Mouse (Mus musculus) ES-Bruce4 (cell line): Measurements from ENCODE around the gene Sept8. TPM values are rescaled to one million over a fixed set of nuclear protein-coding genes. Genes with fewer than 3 reads are reported as not detected.
"Not testable (repeated sequence)": the region's sequence is repeated elsewhere in the genome, so short reads cannot be mapped to it uniquely, and the experiment has no call there.

ENCODE experiments used
- H3K27ac ChIP-seq: 2 replicates; pipeline ENCODE4 v1.5.1; 2012; ENCODE audit warnings: low read length, inconsistent platforms; ENCODE audit not compliant: insufficient read depth
- H3K27me3 ChIP-seq: 2 replicates; pipeline ENCODE4 v1.6.1; 2012; ENCODE audit warnings: mild to moderate bottlenecking, low read length, inconsistent platforms; ENCODE audit not compliant: control insufficient read depth, poor library complexity, insufficient read depth, severe bottlenecking
- H3K36me3 ChIP-seq: 2 replicates; pipeline ENCODE4 v1.6.1; 2012; ENCODE audit warnings: inconsistent platforms, mild to moderate bottlenecking, low read length, moderate library complexity; ENCODE audit not compliant: control insufficient read depth, poor library complexity, insufficient read depth, severe bottlenecking
- H3K4me1 ChIP-seq: one replicate; pipeline ENCODE4 v1.8.1; 2011; ENCODE audit warnings: low read length; ENCODE audit not compliant: control insufficient read depth, insufficient read depth
- H3K4me3 ChIP-seq: 2 replicates; pipeline ENCODE4 v1.5.1; 2011; ENCODE audit warnings: low read depth, mild to moderate bottlenecking, low read length
- H3K9ac ChIP-seq: 2 replicates; pipeline ENCODE4 v1.6.1; 2012; ENCODE audit warnings: low read depth, mild to moderate bottlenecking, inconsistent platforms; ENCODE audit not compliant: poor library complexity, severe bottlenecking
- H3K9me3 ChIP-seq: replicated peaks from 2 replicates; pipeline ENCODE4 v1.6.1; 2012; ENCODE audit warnings: mild to moderate bottlenecking, low read length, inconsistent platforms; ENCODE audit not compliant: control insufficient read depth, poor library complexity, insufficient read depth, severe bottlenecking
- CTCF ChIP-seq: IDR thresholded peaks from one replicate; pipeline ENCODE4 v1.8.1; 2011; ENCODE audit warnings: low read depth, low read length
- EP300 ChIP-seq: IDR thresholded peaks from 2 replicates; pipeline ENCODE4 v1.6.1; 2011; ENCODE audit warnings: low read depth, low read length; ENCODE audit not compliant: insufficient read depth
- POLR2A ChIP-seq: IDR thresholded peaks from one replicate; pipeline ENCODE4 v1.8.1; 2011; ENCODE audit warnings: low read length; ENCODE audit not compliant: insufficient read depth
- polyA plus RNA-seq: library from polyadenylated mRNA; stranded (reverse); fragments of >200 nt; gene quantifications from 2 replicates; pipeline ENCODE4 v1.2.4, GENCODE M21; 2011; ENCODE audit warnings: low read depth; ENCODE audit not compliant: missing spikeins, insufficient read depth, insufficient read length

Sept8 gene
- polyA plus RNA-seq, 1 experiment, result 40.1 TPM

DNA sequence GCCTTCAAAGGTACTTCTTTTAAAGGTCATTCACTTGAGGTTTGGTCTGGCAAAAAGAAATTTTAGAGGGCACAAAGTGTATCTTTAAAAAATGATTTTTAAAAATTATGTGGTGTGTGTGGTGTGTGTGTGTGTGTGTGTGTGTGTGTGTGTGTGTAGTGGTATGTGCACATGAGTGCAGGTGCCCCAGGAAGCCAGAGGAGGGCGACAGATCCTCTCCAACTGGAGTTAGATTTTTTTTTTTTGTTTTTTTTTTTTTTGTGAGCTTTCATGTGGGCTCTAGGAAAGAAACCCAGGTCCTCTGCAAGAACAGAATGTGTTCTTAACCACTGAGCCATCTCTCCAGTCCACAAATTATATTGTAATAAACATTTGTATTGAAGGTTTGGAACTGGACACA is 31.7 kb downstream of the Sept8 start:
- H3K9ac ChIP-seq, result no peak overlapping the region
- H3K27ac ChIP-seq, result no peak overlapping the region
- no peaks in the 10 kb centered on the region for H3K36me3 ChIP-seq
- TF ChIP-seq EP300 (no peak), CTCF (no peak), POLR2A (no peak)
- H3K9me3 ChIP-seq, result no peaks in the 10 kb centered on the region
- no peak overlapping the region for H3K4me3 ChIP-seq
- no peaks in the 10 kb centered on the region for H3K4me1 ChIP-seq
- H3K27me3 ChIP-seq, result no peaks in the 10 kb centered on the region; the same call in 1 of the 2 replicates

- no peak overlapping the region for H3K27ac ChIP-seq
- no peak overlapping the region for H3K9ac ChIP-seq
- H3K4me1 ChIP-seq, result no peaks in the 10 kb centered on the region
- H3K27me3 ChIP-seq, result no peaks in the 10 kb centered on the region; the same call in 1 of the 2 replicates
- H3K9me3 ChIP-seq, result no peaks in the 10 kb centered on the region
- TF ChIP-seq POLR2A, result no peak
- peak; percentile 5 for TF ChIP-seq CTCF
- no peak for TF ChIP-seq EP300
- no peaks in the 10 kb centered on the region for H3K36me3 ChIP-seq
- H3K4me3 ChIP-seq, result no peak overlapping the region
Observed at GRCm38 (mm10) chr11:53551754-53552153, 32.7 kb downstream of the Sept8 start.

DNA sequence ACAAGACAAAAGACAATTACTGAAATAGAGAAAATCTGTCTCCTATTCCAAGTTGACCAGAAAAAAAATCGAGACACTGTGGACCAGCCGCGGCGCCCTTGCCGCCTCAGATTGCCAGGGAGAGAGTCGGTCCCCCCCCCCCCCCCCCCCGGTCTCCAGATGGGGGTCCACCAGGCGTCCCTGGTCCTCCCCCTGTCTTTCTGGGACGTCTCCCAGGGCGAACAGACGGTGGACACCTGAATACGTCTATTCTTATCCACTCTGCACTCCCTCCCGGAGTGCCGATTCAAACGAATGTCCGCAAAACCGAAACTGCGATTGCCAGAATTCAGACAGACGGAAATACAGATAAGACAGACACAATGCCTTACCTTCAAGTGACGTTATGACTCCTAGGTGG is 37.5 kb downstream of the Sept8 start:
- H3K9ac ChIP-seq, H3K9me3 ChIP-seq, H3K27me3 ChIP-seq, H3K27ac ChIP-seq, H3K36me3 ChIP-seq, H3K4me1 ChIP-seq, H3K4me3 ChIP-seq: not testable (repeated sequence)

GRCm38 (mm10) chr11:53557992-53558391 is 38.9 kb downstream of the Sept8 start:
- not testable (repeated sequence) for H3K4me3 ChIP-seq, H3K4me1 ChIP-seq, H3K27ac ChIP-seq, H3K27me3 ChIP-seq, H3K9me3 ChIP-seq, H3K36me3 ChIP-seq, H3K9ac ChIP-seq

DNA sequence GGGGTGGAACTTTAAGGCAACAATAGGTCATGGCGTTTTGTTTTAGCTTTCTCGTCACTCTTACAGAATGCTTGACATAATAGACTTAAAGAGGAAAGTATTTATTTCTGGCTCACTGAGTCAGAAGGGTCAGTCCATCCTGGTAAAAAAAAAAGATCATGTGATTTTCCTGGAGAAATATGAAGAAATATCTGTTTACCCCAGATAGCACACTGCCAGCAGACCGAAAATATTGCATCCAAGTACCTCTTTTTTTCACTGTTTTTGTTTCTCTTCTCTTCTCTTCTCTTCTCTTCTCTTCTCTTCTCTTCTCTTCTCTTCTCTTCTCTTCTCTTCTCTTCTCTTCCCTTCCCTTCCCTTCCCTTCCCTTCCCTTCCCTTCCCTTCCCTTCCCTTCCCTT is 40.9 kb downstream of the Sept8 start:
- not testable (repeated sequence) for H3K9ac ChIP-seq, H3K27ac ChIP-seq, H3K9me3 ChIP-seq, H3K27me3 ChIP-seq, H3K36me3 ChIP-seq, H3K4me1 ChIP-seq, H3K4me3 ChIP-seq

- H3K27me3 ChIP-seq, result peaks cover 2% of the 10 kb centered on the region; the same call in 1 of the 2 replicates
- no peaks in the 10 kb centered on the region for H3K4me1 ChIP-seq
- no peak overlapping the region for H3K4me3 ChIP-seq
- H3K9ac ChIP-seq, result no peak overlapping the region
- TF ChIP-seq CTCF (no peak), POLR2A (no peak), EP300 (no peak)
- no peak overlapping the region for H3K27ac ChIP-seq
- H3K36me3 ChIP-seq, result no peaks in the 10 kb centered on the region
- H3K9me3 ChIP-seq, result no peaks in the 10 kb centered on the region
Observed at GRCm38 (mm10) chr11:53561986-53562385, 42.9 kb downstream of the Sept8 start.

- Histone ChIP-seq H3K4me1 (no peaks in the 10 kb centered on the region), H3K36me3 (no peaks in the 10 kb centered on the region), H3K27me3 (peaks cover 2% of the 10 kb centered on the region; the same call in 1 of the 2 replicates), H3K9ac (0 out of 2 replicates have a peak overlapping the region, but pooled peaks have one; percentile 24), H3K9me3 (no peaks in the 10 kb centered on the region), H3K27ac (no peak overlapping the region), H3K4me3 (no peak overlapping the region)
- TF ChIP-seq CTCF (no peak), POLR2A (no peak), EP300 (no peak)
Observed at GRCm38 (mm10) chr11:53566646-53567045, 47.6 kb downstream of the Sept8 start.
